15 mouse cellular contexts compared by ENCODE assay signal in the genomic region with DNA sequence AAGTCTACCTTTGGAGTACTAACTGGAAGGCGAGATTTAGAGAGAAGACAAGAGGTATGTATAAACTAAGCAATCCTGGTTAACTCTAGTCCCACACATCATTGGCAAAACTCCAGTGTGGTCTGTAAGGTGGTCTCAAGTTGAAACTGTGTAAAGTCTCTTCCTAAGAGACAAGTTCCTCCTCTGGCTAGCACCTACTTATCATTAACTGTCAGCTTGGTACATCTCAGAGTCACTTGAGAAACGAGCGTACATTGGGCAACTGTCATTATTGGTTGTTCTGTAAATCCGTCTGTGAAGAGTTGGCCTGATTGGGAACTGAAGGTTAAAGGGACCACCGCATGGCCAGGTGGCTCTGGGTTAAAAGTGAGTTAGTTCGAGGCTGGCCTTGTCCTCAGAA.
"Had no signal": no experiment of that assay in that cellular context is flagged by ENCODE, and none has a peak within 500 bp of the region (broad histone marks: within the 10 kb centered on the region; RNA-seq: fewer than 3 reads in every experiment).

No protein-coding gene starts in this region.

- H3K4me3 ChIP-seq: neural tube, embryonic 15.5 days; stomach, embryonic 15.5 days had no signal

- DNase-seq: retina, postnatal 1 day; right cerebral cortex, adult 18-20 months; right cerebral cortex, postnatal 14 days; right cerebral cortex, postnatal 25 days; right cerebral cortex, postnatal 4 days; spleen, adult 18-20 months; thymus, adult 18-20 months; thymus, adult 2 months; thymus, postnatal 14 days; thymus, postnatal 25 days; thymus, postnatal 36 days; thymus, postnatal 4 days had no signal

- H3K27ac ChIP-seq: neural tube, embryonic 15.5 days; stomach, embryonic 15.5 days; stomach, postnatal 0 days had no signal

- H3K4me2 ChIP-seq: neural tube, embryonic 15.5 days; stomach, embryonic 15.5 days had no signal

- H3K36me3 ChIP-seq: neural tube, embryonic 15.5 days; stomach, embryonic 15.5 days had no signal

- H3K9ac ChIP-seq: neural tube, embryonic 15.5 days; stomach, embryonic 15.5 days had no signal

- H3K9me3 ChIP-seq: neural tube, embryonic 15.5 days; stomach, embryonic 15.5 days had no signal

- H3K27me3 ChIP-seq: neural tube, embryonic 15.5 days; stomach, embryonic 15.5 days had no signal
